Mouse (Mus musculus) neural tube, embryonic 12.5 days (tissue): ENCODE results near the gene Akr1c20. TPM values are rescaled to one million over a fixed set of nuclear protein-coding genes. Genes with fewer than 3 reads are reported as not detected.

ENCODE experiments used
- ATAC-seq: fragments of 200-750 bp; cut with Nextera tagmentation; 2 replicates; pipeline ENCODE4 v1.8.0; 2017; ENCODE audit warnings: low read depth, mild to moderate bottlenecking, moderate TSS enrichment, moderate library complexity; ENCODE audit not compliant: low FRiP score
- H3K27ac ChIP-seq: fragments of 300-500 bp; sonication (generic); 2 replicates; pipeline ENCODE4 v1.5.1; 2016
- H3K27me3 ChIP-seq: fragments of 300-500 bp; sonication (generic); replicated peaks from 2 replicates; pipeline ENCODE4 v1.6.1; 2016; ENCODE audit warnings: mild to moderate bottlenecking
- H3K36me3 ChIP-seq: fragments of 300-500 bp; sonication (generic); 2 replicates; pipeline ENCODE4 v1.6.1; 2016; ENCODE audit warnings: mild to moderate bottlenecking
- H3K4me1 ChIP-seq: fragments of 300-500 bp; sonication (generic); 2 replicates; pipeline ENCODE4 v1.6.1; 2016
- H3K4me2 ChIP-seq: fragments of 300-500 bp; sonication (generic); replicated peaks from 2 replicates; pipeline ENCODE4 v1.6.1; 2016; ENCODE audit warnings: mild to moderate bottlenecking
- H3K4me3 ChIP-seq: fragments of 300-500 bp; sonication (generic); 2 replicates; pipeline ENCODE4 v1.5.1; 2016
- H3K9ac ChIP-seq: fragments of 300-500 bp; sonication (generic); 2 replicates; pipeline ENCODE4 v1.6.1; 2016; ENCODE audit warnings: mild to moderate bottlenecking
- H3K9me3 ChIP-seq: fragments of 300-500 bp; sonication (generic); 2 replicates; pipeline ENCODE4 v1.6.1; 2016; ENCODE audit warnings: mild to moderate bottlenecking
- WGBS: fragments of 180-500 bp; shearing (Covaris S2); methylation state at CpG from one replicate; pipeline ENCODE4 v1.1.7; 2016; 5-methylcytosine and 5-hydroxymethylcytosine counted together
- polyA plus RNA-seq: library from polyadenylated mRNA; unstranded; fragments of >200 nt; fragmentation: Nextera tagmentation; extraction: Ambion mirVana; gene quantifications from 2 replicates; pipeline ENCODE4 v1.2.1, GENCODE M21; 2016

Gene Akr1c20
- not detected in 2 replicates for polyA plus RNA-seq

GRCm38 (mm10) chr13:4523201-4523838, at the start of gene Akr1c20:
Gene Akr1c20 (minus strand): TSS chr13:4523345.
- Histone ChIP-seq H3K9me3 (no peaks in the 10 kb centered on the region), H3K4me2 (no peak within 1 kb of the TSS), H3K9ac (no peak within 1 kb of the TSS), H3K27me3 (no peaks in the 10 kb centered on the region), H3K4me1 (no peaks in the 10 kb centered on the region), H3K36me3 (no peaks in the 10 kb centered on the region), H3K4me3 (no peak within 1 kb of the TSS), H3K27ac (no peak within 1 kb of the TSS)
- no peak for ATAC-seq
- 88% methylated on average over 2 of the region's 2 CpGs for WGBS

- H3K27me3 ChIP-seq, result no peaks in the 10 kb centered on the region
- no peaks in the 10 kb centered on the region for H3K9me3 ChIP-seq
- no peak overlapping the region for H3K4me3 ChIP-seq
- no peak overlapping the region for H3K9ac ChIP-seq
- no peak for ATAC-seq
- no peak overlapping the region for H3K27ac ChIP-seq
- 81% methylated on average over 2 of the region's 2 CpGs for whole genome bisulfite sequencing
- H3K4me1 ChIP-seq, result no peaks in the 10 kb centered on the region
- H3K36me3 ChIP-seq, result no peaks in the 10 kb centered on the region
- no peak overlapping the region for H3K4me2 ChIP-seq
Measured at GRCm38 (mm10) chr13:4565996-4566395, 42.9 kb upstream of the Akr1c20 start.

- H3K4me1 ChIP-seq, result no peaks in the 10 kb centered on the region
- H3K4me3 ChIP-seq, result no peak overlapping the region
- no peaks in the 10 kb centered on the region for H3K27me3 ChIP-seq
- ATAC-seq, result no peak
- H3K27ac ChIP-seq, result no peak overlapping the region
- H3K9me3 ChIP-seq, result no peaks in the 10 kb centered on the region
- H3K4me2 ChIP-seq, result no peak overlapping the region
- no peaks in the 10 kb centered on the region for H3K36me3 ChIP-seq
- no peak overlapping the region for H3K9ac ChIP-seq
Measured at GRCm38 (mm10) chr13:4560500-4560899, 37.4 kb upstream of the Akr1c20 start.

- ATAC-seq, result no peak
- no peaks in the 10 kb centered on the region for H3K4me1 ChIP-seq
Measured at GRCm38 (mm10) chr13:4559143-4559542, 36.0 kb upstream of the Akr1c20 start.

GRCm38 (mm10) chr13:4514811-4515210, 8.3 kb downstream of the Akr1c20 start:
- Histone ChIP-seq H3K4me2 (no peak overlapping the region), H3K27me3 (no peaks in the 10 kb centered on the region), H3K4me1 (no peaks in the 10 kb centered on the region), H3K9ac (no peak overlapping the region), H3K36me3 (no peaks in the 10 kb centered on the region), H3K27ac (no peak overlapping the region), H3K4me3 (no peak overlapping the region), H3K9me3 (no peaks in the 10 kb centered on the region)
- WGBS, result 94% methylated on average over 2 of the region's 2 CpGs
- no peak for ATAC-seq

More at GRCm38 (mm10) chr13:4559143-4559542, 36.0 kb upstream of the Akr1c20 start:
- Histone ChIP-seq H3K9ac (no peak overlapping the region), H3K27me3 (no peaks in the 10 kb centered on the region), H3K4me2 (no peak overlapping the region), H3K4me3 (no peak overlapping the region), H3K9me3 (no peaks in the 10 kb centered on the region), H3K27ac (no peak overlapping the region), H3K36me3 (no peaks in the 10 kb centered on the region)
- 79% methylated on average over 1 of the region's 1 CpGs for WGBS

GRCm38 (mm10) chr13:4467896-4468295, 55.2 kb downstream of the Akr1c20 start:
- Histone ChIP-seq H3K4me2 (no peak overlapping the region), H3K9ac (no peak overlapping the region), H3K36me3 (no peaks in the 10 kb centered on the region), H3K27ac (no peak overlapping the region), H3K9me3 (no peaks in the 10 kb centered on the region), H3K4me3 (no peak overlapping the region), H3K4me1 (no peaks in the 10 kb centered on the region), H3K27me3 (no peaks in the 10 kb centered on the region)
- ATAC-seq, result no peak
- WGBS, result 76% methylated on average over 1 of the region's 1 CpGs

GRCm38 (mm10) chr13:4465641-4466040, 57.5 kb downstream of the Akr1c20 start:
- 93% methylated on average over 2 of the region's 2 CpGs for WGBS
- Histone ChIP-seq H3K36me3 (no peaks in the 10 kb centered on the region), H3K27ac (no peak overlapping the region), H3K9ac (no peak overlapping the region), H3K4me1 (no peaks in the 10 kb centered on the region), H3K9me3 (no peaks in the 10 kb centered on the region), H3K4me3 (no peak overlapping the region), H3K27me3 (no peaks in the 10 kb centered on the region), H3K4me2 (no peak overlapping the region)
- ATAC-seq, result no peak

Other genes starting within 250 kb of the Akr1c20 start
- 0.33 TPM in 1 of 2 replicates, not detected in the other for gene Akr1c12, start 243.9 kb downstream of the Akr1c20 start, polyA plus RNA-seq
- not detected in 2 replicates for gene Akr1c6, start 89.0 kb downstream of the Akr1c20 start, polyA plus RNA-seq
- gene Akr1c21, start 50.7 kb upstream of the Akr1c20 start, polyA plus RNA-seq, result not detected in 2 replicates
- gene Akr1e1, start 85.8 kb upstream of the Akr1c20 start, polyA plus RNA-seq, result 45.7 and 53.1 TPM in 2 replicates